Mouse (Mus musculus): ENCODE measurements around the gene Kcnma1. TPM values are rescaled to one million over a fixed set of nuclear protein-coding genes. Genes with fewer than 3 reads are reported as not detected.

Gene Kcnma1
- polyA plus RNA-seq, 1 experiment from 2014 or later = 0.38 TPM

GRCm38 (mm10) chr14:23877561-23877960 is 136.7 kb downstream of the Kcnma1 start:
- 55% methylated on average over 5 of the region's 5 CpGs for WGBS
- no peak overlapping the region for H3K27ac ChIP-seq (ENCODE audit: low read length)
- H3K4me1 ChIP-seq (ENCODE audit: control insufficient read depth, insufficient read depth, low read length) = peaks cover 2% of the 10 kb centered on the region; the same call in 1 of the 2 replicates
- H3K9ac ChIP-seq (ENCODE audit: low read length) = no peak overlapping the region
- ATAC-seq (replicated peaks; ENCODE audit: extremely low read depth, insufficient read depth, low FRiP score) = no peak
- H3K27me3 ChIP-seq (ENCODE audit: control insufficient read depth, insufficient read depth, low read length) = no peaks in the 10 kb centered on the region
- no peaks in the 10 kb centered on the region for H3K9me3 ChIP-seq (replicated peaks; ENCODE audit: control insufficient read depth, low read length)
- no peaks in the 10 kb centered on the region for H3K36me3 ChIP-seq (ENCODE audit: control insufficient read depth, insufficient read depth)
- no peak overlapping the region for H3K4me2 ChIP-seq (ENCODE audit: low read depth, low read length)
- no peak overlapping the region for H3K4me3 ChIP-seq (ENCODE audit: low read length)

GRCm38 (mm10) chr14:23874545-23874944 is 139.7 kb downstream of the Kcnma1 start:
- H3K9me3 ChIP-seq (replicated peaks; ENCODE audit: control insufficient read depth, low read length) = no peaks in the 10 kb centered on the region
- H3K9ac ChIP-seq (ENCODE audit: low read length) = no peak overlapping the region
- 82% methylated on average over 2 of the region's 2 CpGs for WGBS
- H3K4me3 ChIP-seq (ENCODE audit: low read length) = no peak overlapping the region
- H3K27ac ChIP-seq (ENCODE audit: low read length) = no peak overlapping the region
- H3K27me3 ChIP-seq (ENCODE audit: control insufficient read depth, insufficient read depth, low read length) = peaks cover 3% of the 10 kb centered on the region; the same call in 1 of the 2 replicates
- no peak for ATAC-seq (replicated peaks; ENCODE audit: extremely low read depth, insufficient read depth, low FRiP score)
- no peak overlapping the region for H3K4me2 ChIP-seq (ENCODE audit: low read depth, low read length)
- peaks cover 2% of the 10 kb centered on the region; the same call in 1 of the 2 replicates for H3K4me1 ChIP-seq (ENCODE audit: control insufficient read depth, insufficient read depth, low read length)
- H3K36me3 ChIP-seq (ENCODE audit: control insufficient read depth, insufficient read depth) = no peaks in the 10 kb centered on the region

GRCm38 (mm10) chr14:23857034-23857433 is 157.3 kb downstream of the Kcnma1 start:
- H3K4me1 ChIP-seq (ENCODE audit: control insufficient read depth, insufficient read depth, low read length) = no peaks in the 10 kb centered on the region
- no peaks in the 10 kb centered on the region for H3K36me3 ChIP-seq (ENCODE audit: control insufficient read depth, insufficient read depth)
- H3K4me2 ChIP-seq (ENCODE audit: low read depth, low read length) = no peak overlapping the region
- no peak overlapping the region for H3K27ac ChIP-seq (ENCODE audit: low read length)
- no peaks in the 10 kb centered on the region for H3K9me3 ChIP-seq (replicated peaks; ENCODE audit: control insufficient read depth, low read length)
- ATAC-seq (replicated peaks; ENCODE audit: extremely low read depth, insufficient read depth, low FRiP score) = no peak
- no peak overlapping the region for H3K4me3 ChIP-seq (ENCODE audit: low read length)
- no peak overlapping the region for H3K9ac ChIP-seq (ENCODE audit: low read length)
- H3K27me3 ChIP-seq (ENCODE audit: control insufficient read depth, insufficient read depth, low read length) = no peaks in the 10 kb centered on the region
- WGBS = 63% methylated on average over 4 of the region's 4 CpGs

GRCm38 (mm10) chr14:23854946-23855345 is 159.3 kb downstream of the Kcnma1 start:
- ATAC-seq (replicated peaks; ENCODE audit: extremely low read depth, insufficient read depth, low FRiP score) = no peak
- Histone ChIP-seq H3K36me3 (ENCODE audit: control insufficient read depth, insufficient read depth) (no peaks in the 10 kb centered on the region), H3K9ac (ENCODE audit: low read length) (no peak overlapping the region), H3K4me2 (ENCODE audit: low read depth, low read length) (no peak overlapping the region), H3K9me3 (replicated peaks; ENCODE audit: control insufficient read depth, low read length) (no peaks in the 10 kb centered on the region; the same call in 1 of the 2 replicates), H3K4me3 (ENCODE audit: low read length) (no peak overlapping the region), H3K27ac (ENCODE audit: low read length) (no peak overlapping the region), H3K4me1 (ENCODE audit: control insufficient read depth, insufficient read depth, low read length) (no peaks in the 10 kb centered on the region), H3K27me3 (ENCODE audit: control insufficient read depth, insufficient read depth, low read length) (peaks cover 3% of the 10 kb centered on the region; the same call in 1 of the 2 replicates)
- WGBS = 68% methylated on average over 2 of the region's 2 CpGs

GRCm38 (mm10) chr14:23848529-23849141 is 165.7 kb downstream of the Kcnma1 start:
- no peak overlapping the region for H3K4me3 ChIP-seq (ENCODE audit: low read length)
- H3K27me3 ChIP-seq (ENCODE audit: control insufficient read depth, insufficient read depth, low read length) = peaks cover 3% of the 10 kb centered on the region; the same call in 1 of the 2 replicates
- 52% methylated on average over 6 of the region's 6 CpGs for WGBS
- H3K9me3 ChIP-seq (replicated peaks; ENCODE audit: control insufficient read depth, low read length) = no peaks in the 10 kb centered on the region; the same call in 1 of the 2 replicates
- no peaks in the 10 kb centered on the region for H3K4me1 ChIP-seq (ENCODE audit: control insufficient read depth, insufficient read depth, low read length)
- H3K27ac ChIP-seq (ENCODE audit: low read length) = no peak overlapping the region
- no peak for ATAC-seq (replicated peaks; ENCODE audit: extremely low read depth, insufficient read depth, low FRiP score)
- no peak overlapping the region for H3K9ac ChIP-seq (ENCODE audit: low read length)
- no peaks in the 10 kb centered on the region for H3K36me3 ChIP-seq (ENCODE audit: control insufficient read depth, insufficient read depth)
- H3K4me2 ChIP-seq (ENCODE audit: low read depth, low read length) = no peak overlapping the region

- no peak for ATAC-seq (replicated peaks; ENCODE audit: extremely low read depth, insufficient read depth, low FRiP score)
- H3K27ac ChIP-seq (ENCODE audit: low read length) = no peak overlapping the region
- no peak overlapping the region for H3K4me2 ChIP-seq (ENCODE audit: low read depth, low read length)
- H3K4me3 ChIP-seq (ENCODE audit: low read length) = no peak overlapping the region
- H3K27me3 ChIP-seq (ENCODE audit: control insufficient read depth, insufficient read depth, low read length) = peaks cover 3% of the 10 kb centered on the region; the same call in 1 of the 2 replicates
- H3K36me3 ChIP-seq (ENCODE audit: control insufficient read depth, insufficient read depth) = no peaks in the 10 kb centered on the region
- 79% methylated on average over 4 of the region's 4 CpGs for WGBS
- no peaks in the 10 kb centered on the region for H3K4me1 ChIP-seq (ENCODE audit: control insufficient read depth, insufficient read depth, low read length)
- no peak overlapping the region for H3K9ac ChIP-seq (ENCODE audit: low read length)
- no peaks in the 10 kb centered on the region; the same call in 1 of the 2 replicates for H3K9me3 ChIP-seq (replicated peaks; ENCODE audit: control insufficient read depth, low read length)
Measured at GRCm38 (mm10) chr14:23846706-23847105, 167.6 kb downstream of the Kcnma1 start.

GRCm38 (mm10) chr14:23842025-23842424 is 172.3 kb downstream of the Kcnma1 start:
- no peak overlapping the region for H3K9ac ChIP-seq (ENCODE audit: low read length)
- no peak overlapping the region for H3K4me2 ChIP-seq (ENCODE audit: low read depth, low read length)
- no peaks in the 10 kb centered on the region for H3K4me1 ChIP-seq (ENCODE audit: control insufficient read depth, insufficient read depth, low read length)
- no peak for ATAC-seq (replicated peaks; ENCODE audit: extremely low read depth, insufficient read depth, low FRiP score)
- H3K4me3 ChIP-seq (ENCODE audit: low read length) = no peak overlapping the region
- H3K27me3 ChIP-seq (ENCODE audit: control insufficient read depth, insufficient read depth, low read length) = no peaks in the 10 kb centered on the region
- H3K27ac ChIP-seq (ENCODE audit: low read length) = no peak overlapping the region
- WGBS = 63% methylated on average over 3 of the region's 3 CpGs
- H3K36me3 ChIP-seq (ENCODE audit: control insufficient read depth, insufficient read depth) = no peaks in the 10 kb centered on the region
- H3K9me3 ChIP-seq (replicated peaks; ENCODE audit: control insufficient read depth, low read length) = no peaks in the 10 kb centered on the region

- 55% methylated on average over 5 of the region's 5 CpGs for WGBS
- H3K9me3 ChIP-seq (replicated peaks; ENCODE audit: control insufficient read depth, low read length) = no peaks in the 10 kb centered on the region
- ATAC-seq (replicated peaks; ENCODE audit: extremely low read depth, insufficient read depth, low FRiP score) = no peak
- H3K4me1 ChIP-seq (ENCODE audit: control insufficient read depth, insufficient read depth, low read length) = no peaks in the 10 kb centered on the region
- no peaks in the 10 kb centered on the region for H3K36me3 ChIP-seq (ENCODE audit: control insufficient read depth, insufficient read depth)
- no peak overlapping the region for H3K27ac ChIP-seq (ENCODE audit: low read length)
- no peak overlapping the region for H3K9ac ChIP-seq (ENCODE audit: low read length)
- H3K4me2 ChIP-seq (ENCODE audit: low read depth, low read length) = no peak overlapping the region
- no peak overlapping the region for H3K4me3 ChIP-seq (ENCODE audit: low read length)
- H3K27me3 ChIP-seq (ENCODE audit: control insufficient read depth, insufficient read depth, low read length) = no peaks in the 10 kb centered on the region; the same call in 1 of the 2 replicates
Measured at GRCm38 (mm10) chr14:23839613-23840012, 174.7 kb downstream of the Kcnma1 start.

GRCm38 (mm10) chr14:23835387-23836111 is 178.7 kb downstream of the Kcnma1 start:
- Histone ChIP-seq H3K4me3 (ENCODE audit: low read length) (no peak overlapping the region), H3K4me1 (ENCODE audit: control insufficient read depth, insufficient read depth, low read length) (no peaks in the 10 kb centered on the region), H3K9ac (ENCODE audit: low read length) (no peak overlapping the region), H3K4me2 (ENCODE audit: low read depth, low read length) (no peak overlapping the region), H3K27ac (ENCODE audit: low read length) (no peak overlapping the region), H3K27me3 (ENCODE audit: control insufficient read depth, insufficient read depth, low read length) (peaks cover 2% of the 10 kb centered on the region; the same call in 1 of the 2 replicates), H3K36me3 (ENCODE audit: control insufficient read depth, insufficient read depth) (no peaks in the 10 kb centered on the region), H3K9me3 (replicated peaks; ENCODE audit: control insufficient read depth, low read length) (no peaks in the 10 kb centered on the region)
- WGBS = 52% methylated on average over 10 of the region's 10 CpGs
- ATAC-seq (replicated peaks; ENCODE audit: extremely low read depth, insufficient read depth, low FRiP score) = no peak
